Mouse (Mus musculus): Measurements from ENCODE around the gene Prss35. TPM values are rescaled to one million over a fixed set of nuclear protein-coding genes. Genes with fewer than 3 reads are reported as not detected.

Prss35 gene
- polyA plus RNA-seq, 1 experiment from 2014 or later: 6.1 TPM

GRCm38 (mm10) chr9:86766991-86767390, 23.5 kb downstream of the Prss35 start:
- ATAC-seq (replicated peaks; ENCODE audit: insufficient number of reproducible peaks, low FRiP score, low TSS enrichment, low read depth) (no peak), DNase-seq (ENCODE audit: low spot score) (no peak)
- Histone ChIP-seq H3K4me2 (ENCODE audit: low read depth, low read length) (no peak overlapping the region), H3K9ac (replicated peaks; ENCODE audit: low read length) (no peak overlapping the region), H3K4me1 (ENCODE audit: control insufficient read depth, insufficient read depth, low read length) (no peaks in the 10 kb centered on the region), H3K27me3 (ENCODE audit: control insufficient read depth, insufficient read depth, low read length) (no peaks in the 10 kb centered on the region), H3K9me3 (replicated peaks; ENCODE audit: control insufficient read depth, low read length) (no peaks in the 10 kb centered on the region), H3K27ac (replicated peaks; ENCODE audit: low read depth, low read length) (no peak overlapping the region), H3K36me3 (replicated peaks; ENCODE audit: control insufficient read depth, insufficient read depth, low read depth, low read length) (no peaks in the 10 kb centered on the region), H3K4me3 (ENCODE audit: low read depth, low read length) (no peak overlapping the region)
- 81% methylated on average over 10 of the region's 10 CpGs for WGBS

GRCm38 (mm10) chr9:86772897-86773296, 29.4 kb downstream of the Prss35 start:
- H3K4me3 ChIP-seq (ENCODE audit: low read depth, low read length): no peak overlapping the region
- no peaks in the 10 kb centered on the region for H3K36me3 ChIP-seq (replicated peaks; ENCODE audit: control insufficient read depth, insufficient read depth, low read depth, low read length)
- WGBS: 77% methylated on average over 3 of the region's 3 CpGs
- H3K9me3 ChIP-seq (replicated peaks; ENCODE audit: control insufficient read depth, low read length): no peaks in the 10 kb centered on the region
- H3K4me1 ChIP-seq (ENCODE audit: control insufficient read depth, insufficient read depth, low read length): no peaks in the 10 kb centered on the region
- DNase-seq (ENCODE audit: low spot score) (no peak), ATAC-seq (replicated peaks; ENCODE audit: insufficient number of reproducible peaks, low FRiP score, low TSS enrichment, low read depth) (no peak)
- no peak overlapping the region for H3K4me2 ChIP-seq (ENCODE audit: low read depth, low read length)
- H3K27me3 ChIP-seq (ENCODE audit: control insufficient read depth, insufficient read depth, low read length): no peaks in the 10 kb centered on the region
- no peak overlapping the region for H3K9ac ChIP-seq (replicated peaks; ENCODE audit: low read length)
- no peak overlapping the region for H3K27ac ChIP-seq (replicated peaks; ENCODE audit: low read depth, low read length)

- 83% methylated on average over 8 of the region's 8 CpGs for WGBS
- Histone ChIP-seq H3K9ac (replicated peaks; ENCODE audit: low read length) (no peak overlapping the region), H3K4me2 (ENCODE audit: low read depth, low read length) (no peak overlapping the region), H3K27me3 (ENCODE audit: control insufficient read depth, insufficient read depth, low read length) (no peaks in the 10 kb centered on the region), H3K4me3 (ENCODE audit: low read depth, low read length) (no peak overlapping the region), H3K4me1 (ENCODE audit: control insufficient read depth, insufficient read depth, low read length) (no peaks in the 10 kb centered on the region), H3K27ac (replicated peaks; ENCODE audit: low read depth, low read length) (no peak overlapping the region), H3K36me3 (replicated peaks; ENCODE audit: control insufficient read depth, insufficient read depth, low read depth, low read length) (no peaks in the 10 kb centered on the region), H3K9me3 (replicated peaks; ENCODE audit: control insufficient read depth, low read length) (no peaks in the 10 kb centered on the region)
- DNase-seq (ENCODE audit: low spot score) (no peak), ATAC-seq (replicated peaks; ENCODE audit: insufficient number of reproducible peaks, low FRiP score, low TSS enrichment, low read depth) (no peak)
These were observed 30.5 kb downstream of the Prss35 start for GRCm38 (mm10) chr9:86773996-86774395.

DNA sequence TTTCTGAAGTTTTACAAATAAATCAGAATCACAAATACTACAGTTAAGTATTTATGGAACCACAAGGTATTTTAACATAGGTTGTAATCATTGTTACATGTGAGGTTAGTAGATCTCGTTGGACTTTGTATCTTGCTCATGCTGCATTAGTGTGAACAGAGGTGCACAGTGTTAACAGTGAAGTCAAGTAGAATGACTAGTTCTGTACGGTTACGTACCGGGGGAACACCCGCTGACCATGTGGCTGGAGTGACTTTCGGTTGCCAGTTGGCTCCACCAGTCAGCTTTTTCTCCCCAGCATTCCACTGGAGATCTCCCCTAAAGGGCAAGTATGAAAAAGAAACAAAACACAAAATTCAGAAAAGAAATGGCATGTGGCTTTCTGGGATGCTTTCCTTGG, 31.9 kb downstream of the Prss35 start:
- Histone ChIP-seq H3K9ac (replicated peaks; ENCODE audit: low read length) (no peak overlapping the region), H3K4me2 (ENCODE audit: low read depth, low read length) (no peak overlapping the region), H3K9me3 (replicated peaks; ENCODE audit: control insufficient read depth, low read length) (no peaks in the 10 kb centered on the region), H3K4me1 (ENCODE audit: control insufficient read depth, insufficient read depth, low read length) (no peaks in the 10 kb centered on the region), H3K36me3 (replicated peaks; ENCODE audit: control insufficient read depth, insufficient read depth, low read depth, low read length) (no peaks in the 10 kb centered on the region), H3K27ac (replicated peaks; ENCODE audit: low read depth, low read length) (no peak overlapping the region), H3K27me3 (ENCODE audit: control insufficient read depth, insufficient read depth, low read length) (no peaks in the 10 kb centered on the region), H3K4me3 (ENCODE audit: low read depth, low read length) (no peak overlapping the region)
- ATAC-seq (replicated peaks; ENCODE audit: insufficient number of reproducible peaks, low FRiP score, low TSS enrichment, low read depth) (no peak), DNase-seq (ENCODE audit: low spot score) (no peak)
- WGBS: 93% methylated on average over 6 of the region's 6 CpGs

GRCm38 (mm10) chr9:86777309-86777708, 33.9 kb downstream of the Prss35 start:
- Histone ChIP-seq H3K36me3 (replicated peaks; ENCODE audit: control insufficient read depth, insufficient read depth, low read depth, low read length) (no peaks in the 10 kb centered on the region), H3K4me3 (ENCODE audit: low read depth, low read length) (no peak overlapping the region), H3K9me3 (replicated peaks; ENCODE audit: control insufficient read depth, low read length) (no peaks in the 10 kb centered on the region), H3K9ac (replicated peaks; ENCODE audit: low read length) (no peak overlapping the region), H3K4me1 (ENCODE audit: control insufficient read depth, insufficient read depth, low read length) (no peaks in the 10 kb centered on the region), H3K27me3 (ENCODE audit: control insufficient read depth, insufficient read depth, low read length) (no peaks in the 10 kb centered on the region), H3K4me2 (ENCODE audit: low read depth, low read length) (no peak overlapping the region), H3K27ac (replicated peaks; ENCODE audit: low read depth, low read length) (no peak overlapping the region)
- DNase-seq (ENCODE audit: low spot score) (no peak), ATAC-seq (replicated peaks; ENCODE audit: insufficient number of reproducible peaks, low FRiP score, low TSS enrichment, low read depth) (no peak)
- WGBS: 75% methylated on average over 7 of the region's 7 CpGs

DNA sequence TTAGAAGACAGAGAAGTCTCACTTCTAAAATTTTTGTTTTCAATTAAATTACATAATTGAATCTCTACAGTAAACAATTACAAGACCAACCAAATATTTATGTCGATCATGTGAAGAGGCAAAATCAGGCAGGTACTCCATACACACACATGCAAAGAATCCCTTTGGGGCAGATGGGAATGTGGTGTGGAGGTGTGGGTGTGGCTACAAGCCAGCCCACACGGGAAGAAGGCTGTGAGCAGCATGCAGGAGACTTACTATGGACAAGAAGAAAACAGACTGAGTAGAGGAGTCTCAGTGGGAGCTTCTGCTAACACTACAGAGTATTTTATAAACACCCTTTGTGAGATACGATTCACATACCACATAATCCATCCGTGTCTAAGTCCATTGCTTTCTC, 34.8 kb downstream of the Prss35 start:
- 71% methylated on average over 4 of the region's 4 CpGs for WGBS
- no peak for ATAC-seq (replicated peaks; ENCODE audit: insufficient number of reproducible peaks, low FRiP score, low TSS enrichment, low read depth)
- Histone ChIP-seq H3K4me3 (ENCODE audit: low read depth, low read length) (no peak overlapping the region), H3K4me1 (ENCODE audit: control insufficient read depth, insufficient read depth, low read length) (no peaks in the 10 kb centered on the region), H3K27ac (replicated peaks; ENCODE audit: low read depth, low read length) (no peak overlapping the region), H3K4me2 (ENCODE audit: low read depth, low read length) (no peak overlapping the region), H3K9me3 (replicated peaks; ENCODE audit: control insufficient read depth, low read length) (no peaks in the 10 kb centered on the region), H3K27me3 (ENCODE audit: control insufficient read depth, insufficient read depth, low read length) (no peaks in the 10 kb centered on the region), H3K9ac (replicated peaks; ENCODE audit: low read length) (no peak overlapping the region), H3K36me3 (replicated peaks; ENCODE audit: control insufficient read depth, insufficient read depth, low read depth, low read length) (no peaks in the 10 kb centered on the region)
- no peak for DNase-seq (ENCODE audit: low spot score)

DNA sequence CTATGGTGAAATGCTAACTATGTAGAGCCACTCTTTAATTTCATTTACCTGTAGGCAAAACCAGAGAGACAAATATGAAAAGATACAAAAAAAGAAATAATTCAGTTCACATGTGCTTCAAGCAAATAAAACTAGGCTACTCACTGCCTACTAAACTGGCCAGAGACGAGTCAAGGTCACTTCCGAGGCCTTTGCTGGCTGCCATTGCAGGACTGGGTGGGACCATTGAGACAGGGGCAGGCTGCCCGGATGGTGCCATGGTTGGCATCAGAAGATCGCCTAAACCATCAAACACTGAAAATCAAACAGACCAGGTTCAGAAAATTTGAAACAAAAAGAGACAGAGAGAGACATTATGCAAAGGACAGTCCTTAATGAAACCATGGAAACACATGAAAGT, 38.0 kb downstream of the Prss35 start:
- DNase-seq (ENCODE audit: low spot score): no peak
- Histone ChIP-seq H3K36me3 (replicated peaks; ENCODE audit: control insufficient read depth, insufficient read depth, low read depth, low read length) (no peaks in the 10 kb centered on the region), H3K9ac (replicated peaks; ENCODE audit: low read length) (no peak overlapping the region), H3K9me3 (replicated peaks; ENCODE audit: control insufficient read depth, low read length) (no peaks in the 10 kb centered on the region), H3K27me3 (ENCODE audit: control insufficient read depth, insufficient read depth, low read length) (no peaks in the 10 kb centered on the region), H3K4me3 (ENCODE audit: low read depth, low read length) (no peak overlapping the region), H3K27ac (replicated peaks; ENCODE audit: low read depth, low read length) (no peak overlapping the region), H3K4me2 (ENCODE audit: low read depth, low read length) (no peak overlapping the region), H3K4me1 (ENCODE audit: control insufficient read depth, insufficient read depth, low read length) (no peaks in the 10 kb centered on the region)
- ATAC-seq (replicated peaks; ENCODE audit: insufficient number of reproducible peaks, low FRiP score, low TSS enrichment, low read depth): no peak
- 88% methylated on average over 4 of the region's 4 CpGs for WGBS

DNA sequence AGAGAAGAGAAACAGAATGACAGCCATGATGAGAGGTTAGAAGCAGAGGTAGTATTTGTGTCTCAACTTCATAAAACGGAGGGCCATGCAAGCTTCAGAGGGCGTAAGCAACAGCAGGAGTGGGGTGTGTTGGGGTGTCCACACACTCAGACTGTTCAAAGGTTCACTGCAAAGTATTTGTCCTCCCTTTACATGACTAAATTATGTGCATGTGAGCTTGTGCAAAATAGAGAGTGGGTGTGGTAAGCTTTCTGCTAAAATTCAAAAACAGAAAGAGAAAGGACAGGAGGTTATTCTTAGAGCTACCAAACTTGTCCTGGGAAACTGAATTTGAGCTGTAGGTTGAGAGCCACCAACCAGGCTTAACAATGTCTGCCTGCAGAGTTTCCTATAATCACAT, 39.4 kb downstream of the Prss35 start:
- DNase-seq (ENCODE audit: low spot score) (no peak), ATAC-seq (replicated peaks; ENCODE audit: insufficient number of reproducible peaks, low FRiP score, low TSS enrichment, low read depth) (no peak)
- Histone ChIP-seq H3K27ac (replicated peaks; ENCODE audit: low read depth, low read length) (no peak overlapping the region), H3K27me3 (ENCODE audit: control insufficient read depth, insufficient read depth, low read length) (no peaks in the 10 kb centered on the region), H3K36me3 (replicated peaks; ENCODE audit: control insufficient read depth, insufficient read depth, low read depth, low read length) (no peaks in the 10 kb centered on the region), H3K4me3 (ENCODE audit: low read depth, low read length) (no peak overlapping the region), H3K4me2 (ENCODE audit: low read depth, low read length) (no peak overlapping the region), H3K9ac (replicated peaks; ENCODE audit: low read length) (no peak overlapping the region), H3K4me1 (ENCODE audit: control insufficient read depth, insufficient read depth, low read length) (no peaks in the 10 kb centered on the region), H3K9me3 (replicated peaks; ENCODE audit: control insufficient read depth, low read length) (no peaks in the 10 kb centered on the region)
- WGBS: 95% methylated on average over 2 of the region's 2 CpGs

All from embryonic facial prominence, embryonic 11.5 days (tissue).